Mouse (Mus musculus) leukemia stem cell, adult 10-12 weeks (primary cell): Measurements from ENCODE around the gene Odam. TPM values are rescaled to one million over a fixed set of nuclear protein-coding genes. Genes with fewer than 3 reads are reported as not detected.

ENCODE experiments used
- polyA plus RNA-seq: library from polyadenylated mRNA; stranded (reverse); fragments of >175 nt; gene quantifications from 2 replicates; pipeline ENCODE4 v1.2.3, GENCODE M21; 2012; ENCODE audit warnings: low replicate concordance

The Odam gene
- not detected in 2 replicates for polyA plus RNA-seq

GRCm38 (mm10) chr5:87884729-87885128 is at the start of gene Odam:
Gene Odam, plus strand, starts transcription at chr5:87885029.

GRCm38 (mm10) chr5:87925372-87925771 is 40.5 kb downstream of the Odam start, which contains the start of gene Csn3:
Gene Csn3, plus strand, starts transcription at chr5:87925579.

Other genes with a start within 250 kb of the Odam start
- gene Csn1s1, start 218.8 kb upstream of the Odam start, polyA plus RNA-seq = not detected in 2 replicates
- gene Csn2, start 185.4 kb upstream of the Odam start, polyA plus RNA-seq = not detected in 2 replicates
- not detected in 2 replicates for gene Csn1s2a, start 110.5 kb upstream of the Odam start, polyA plus RNA-seq
- gene Csn1s2b, start 76.9 kb upstream of the Odam start, polyA plus RNA-seq = not detected in 2 replicates
- not detected in 2 replicates for gene Prr27, start 59.3 kb upstream of the Odam start, polyA plus RNA-seq
- not detected in 2 replicates for gene Csn3, start 40.5 kb downstream of the Odam start, polyA plus RNA-seq
- gene 2310003L06Rik, start 84.4 kb downstream of the Odam start, polyA plus RNA-seq = not detected in 2 replicates
- gene Gm28434, start 84.5 kb downstream of the Odam start, polyA plus RNA-seq = not detected in 2 replicates
- gene Cabs1, start 94.4 kb downstream of the Odam start, polyA plus RNA-seq = not detected in 2 replicates
- gene Smr3a, start 117.5 kb downstream of the Odam start, polyA plus RNA-seq = not detected in 2 replicates
- not detected in 2 replicates for gene Smr2, start 201.5 kb downstream of the Odam start, polyA plus RNA-seq
- gene Gm11116, start 226.5 kb downstream of the Odam start, polyA plus RNA-seq = not detected in 2 replicates